Mouse (Mus musculus) thymus, adult 2 months (tissue): ENCODE results near the gene Gm10775. TPM values are rescaled to one million over a fixed set of nuclear protein-coding genes. Genes with fewer than 3 reads are reported as not detected.

Experiments
- DNase-seq: peaks from one replicate; pipeline ENCODE4 v3.0.0; 2021
- H3K27ac ChIP-seq: fragments of 200-500 bp; 2 replicates; pipeline ENCODE4 v1.5.1; 2012; ENCODE audit warnings: low read length, control low read depth; ENCODE audit not compliant: control insufficient read depth, insufficient read depth
- H3K27me3 ChIP-seq: fragments of 200-500 bp; 2 replicates; pipeline ENCODE4 v1.6.1; 2012; ENCODE audit warnings: mild to moderate bottlenecking, low read length, moderate library complexity, mixed read lengths; ENCODE audit not compliant: control insufficient read depth, insufficient read depth
- H3K36me3 ChIP-seq: fragments of 200-500 bp; 2 replicates; pipeline ENCODE4 v1.6.1; 2012; ENCODE audit warnings: mild to moderate bottlenecking, low read length, moderate library complexity; ENCODE audit not compliant: control insufficient read depth, insufficient read depth
- H3K4me1 ChIP-seq: fragments of 200-500 bp; replicated peaks from 2 replicates; pipeline ENCODE4 v1.6.1; 2012; ENCODE audit warnings: low read length; ENCODE audit not compliant: control insufficient read depth, insufficient read depth
- H3K4me3 ChIP-seq: fragments of 200-500 bp; 2 replicates; pipeline ENCODE4 v1.5.1; 2012; ENCODE audit warnings: mild to moderate bottlenecking, low read length, control low read depth, moderate library complexity; ENCODE audit not compliant: control insufficient read depth, insufficient read depth
- CTCF ChIP-seq: fragments of 200-500 bp; IDR thresholded peaks from 2 replicates; pipeline ENCODE4 v1.5.1; 2012; ENCODE audit warnings: mild to moderate bottlenecking, control low read depth, low read length, moderate library complexity, borderline replicate concordance; ENCODE audit not compliant: control insufficient read depth, poor library complexity, insufficient read depth; ENCODE audit errors: extremely low read depth
- POLR2A ChIP-seq: fragments of 200-500 bp; IDR thresholded peaks from 2 replicates; pipeline ENCODE4 v1.6.1; 2012; ENCODE audit warnings: mild to moderate bottlenecking, low read length, control low read depth, moderate library complexity; ENCODE audit not compliant: control insufficient read depth, poor library complexity, insufficient read depth; ENCODE audit errors: extremely low read depth
- WGBS: fragments of 180-500 bp; shearing (Covaris S2); methylation state at CpG from one replicate; pipeline ENCODE4 v1.1.7; 2018; 5-methylcytosine and 5-hydroxymethylcytosine counted together
- polyA plus RNA-seq: library from polyadenylated mRNA; depleted of rRNA; stranded (reverse); fragments of >200 nt; gene quantifications from 2 replicates; pipeline ENCODE4 v1.2.3, GENCODE M21; 2012; rRNA removed

Gm10775 gene
- polyA plus RNA-seq: not detected in 2 replicates

GRCm38 (mm10) chr13:65259239-65259638 is at the start of gene Gm10775:
Gm10775 (plus strand) TSS chr13:65259539.
- H3K27me3 ChIP-seq: no peaks in the 10 kb centered on the region
- no peaks in the 10 kb centered on the region for H3K4me1 ChIP-seq
- DNase-seq: no peak
- H3K4me3 ChIP-seq: no peak within 1 kb of the TSS
- no peaks in the 10 kb centered on the region for H3K36me3 ChIP-seq
- no peak within 1 kb of the TSS for H3K27ac ChIP-seq
- TF ChIP-seq POLR2A: no peak
- TF ChIP-seq CTCF: no peak
- 61% methylated on average over 29 of the region's 29 CpGs for WGBS

GRCm38 (mm10) chr13:65225945-65226344 is 33.4 kb upstream of the Gm10775 start:
- no peak overlapping the region for H3K4me3 ChIP-seq
- H3K27me3 ChIP-seq: no peaks in the 10 kb centered on the region
- WGBS: 36% methylated on average over 6 of the region's 6 CpGs

GRCm38 (mm10) chr13:65226657-65227056 is 32.7 kb upstream of the Gm10775 start:
- Histone ChIP-seq H3K4me3 (no peak overlapping the region), H3K27me3 (no peaks in the 10 kb centered on the region), H3K4me1 (no peaks in the 10 kb centered on the region), H3K36me3 (no peaks in the 10 kb centered on the region), H3K27ac (no peak overlapping the region)
- no peak for DNase-seq
- WGBS: 79% methylated on average over 2 of the region's 2 CpGs
- no peak for TF ChIP-seq CTCF
- no peak for TF ChIP-seq POLR2A

More at GRCm38 (mm10) chr13:65225945-65226344, 33.4 kb upstream of the Gm10775 start:
- Histone ChIP-seq H3K36me3 (no peaks in the 10 kb centered on the region), H3K27ac (no peak overlapping the region), H3K4me1 (no peaks in the 10 kb centered on the region)
- TF ChIP-seq CTCF: no peak
- TF ChIP-seq POLR2A: no peak
- no peak for DNase-seq

- no peaks in the 10 kb centered on the region for H3K36me3 ChIP-seq
- WGBS: 82% methylated on average over 9 of the region's 9 CpGs
- TF ChIP-seq CTCF (no peak), POLR2A (no peak)
Measured at GRCm38 (mm10) chr13:65237211-65237610, 22.1 kb upstream of the Gm10775 start.

GRCm38 (mm10) chr13:65240509-65241098 is 18.7 kb upstream of the Gm10775 start:
- under 1% methylated on average over 28 of the region's 28 CpGs for WGBS
- H3K27ac ChIP-seq: peak overlapping the region; percentile 88
- TF ChIP-seq CTCF (peak; percentile 38; the same call in 1 of the 2 replicates), POLR2A (peak; percentile 69)

More at GRCm38 (mm10) chr13:65237211-65237610, 22.1 kb upstream of the Gm10775 start:
- peaks cover 9% of the 10 kb centered on the region for H3K4me1 ChIP-seq
- no peaks in the 10 kb centered on the region for H3K27me3 ChIP-seq
- no peak overlapping the region for H3K4me3 ChIP-seq
- no peak overlapping the region for H3K27ac ChIP-seq
- no peak for DNase-seq

GRCm38 (mm10) chr13:65241099-65241626 is 18.2 kb upstream of the Gm10775 start:
- Histone ChIP-seq H3K27me3 (no peaks in the 10 kb centered on the region), H3K27ac (peak overlapping the region; percentile 88), H3K36me3 (no peaks in the 10 kb centered on the region), H3K4me3 (peak overlapping the region; percentile 81), H3K4me1 (peaks cover 12% of the 10 kb centered on the region)
- DNase-seq: peak; percentile 91
- no peak for TF ChIP-seq CTCF
- TF ChIP-seq POLR2A: 0 out of 2 replicates have a peak, but pooled peaks have one; percentile 4
- WGBS: under 1% methylated on average over 45 of the region's 45 CpGs

More at GRCm38 (mm10) chr13:65240509-65241098, 18.7 kb upstream of the Gm10775 start:
- H3K27me3 ChIP-seq: no peaks in the 10 kb centered on the region
- DNase-seq: peak; percentile 98
- H3K4me1 ChIP-seq: peaks cover 12% of the 10 kb centered on the region
- H3K4me3 ChIP-seq: peak overlapping the region; percentile 81
- no peaks in the 10 kb centered on the region for H3K36me3 ChIP-seq

- H3K27ac ChIP-seq: peak overlapping the region; percentile 88
- WGBS: 4% methylated on average over 51 of the region's 51 CpGs
- no peak for DNase-seq
Measured at GRCm38 (mm10) chr13:65241627-65242318, 17.6 kb upstream of the Gm10775 start.

More at GRCm38 (mm10) chr13:65241627-65242318, 17.6 kb upstream of the Gm10775 start:
- no peaks in the 10 kb centered on the region for H3K27me3 ChIP-seq
- peaks cover 12% of the 10 kb centered on the region for H3K4me1 ChIP-seq
- TF ChIP-seq POLR2A (no peak), CTCF (no peak)
- H3K36me3 ChIP-seq: no peaks in the 10 kb centered on the region
- H3K4me3 ChIP-seq: peak overlapping the region; percentile 81
